Mouse (Mus musculus) mesoderm, embryonic 11.5 days (tissue): ENCODE measurements at regions not wholly inside any gene's neighbourhood (a gene's known extent, or its start where the extent isn't known, plus 50 kb on each side); places are given as distances from the start of the nearest gene placed in this dataset.
"Not testable (repeated sequence)": the region's sequence is repeated elsewhere in the genome, so short reads cannot be mapped to it uniquely, and the experiment has no call there.

Source experiments
- DNase-seq: peaks from one replicate; pipeline ENCODE4 v3.0.0-alpha.2; 2012; ENCODE audit warnings: low read depth, low spot score

DNA sequence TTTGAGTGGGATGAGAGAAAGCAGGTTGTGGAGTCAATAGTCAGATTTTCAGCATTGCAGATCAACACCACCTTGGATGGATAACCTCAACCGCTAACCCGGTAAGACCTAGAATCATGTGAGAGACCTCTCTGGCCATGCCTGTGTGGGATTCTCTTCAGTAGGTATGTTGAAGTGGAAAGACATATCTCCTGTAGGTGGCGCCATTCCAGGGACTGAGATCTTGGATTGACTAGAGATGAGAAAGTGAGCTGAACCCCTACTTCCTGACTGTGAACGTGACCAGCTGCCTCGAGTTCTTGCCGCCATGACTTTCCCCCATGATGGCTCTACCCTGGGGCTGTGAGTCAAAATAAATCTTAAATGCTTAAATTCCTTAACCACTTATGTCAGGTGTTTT, 102.7 kb downstream of the Eva1a start:
- DNase-seq: no peak

DNA sequence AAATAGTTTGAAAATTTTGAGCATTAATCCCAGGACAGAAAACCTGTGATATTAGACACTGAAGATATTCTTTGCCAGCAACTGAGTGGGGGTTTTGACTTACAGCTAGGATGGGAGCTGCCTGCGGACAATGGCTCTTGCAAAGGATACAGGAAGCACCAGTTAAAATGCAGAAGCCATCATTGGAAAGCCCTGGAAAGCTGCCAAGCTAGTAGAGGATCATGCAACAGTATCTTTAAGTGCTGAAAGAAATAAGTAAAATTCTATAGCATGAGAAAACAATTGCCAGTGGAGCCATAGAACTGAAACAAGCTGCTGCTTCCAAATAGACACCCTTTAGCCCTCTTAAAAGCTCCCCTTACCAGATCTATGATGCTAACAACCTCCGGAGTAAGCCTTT, 109.2 kb downstream of the Eva1a start:
- DNase-seq: no peak

DNA sequence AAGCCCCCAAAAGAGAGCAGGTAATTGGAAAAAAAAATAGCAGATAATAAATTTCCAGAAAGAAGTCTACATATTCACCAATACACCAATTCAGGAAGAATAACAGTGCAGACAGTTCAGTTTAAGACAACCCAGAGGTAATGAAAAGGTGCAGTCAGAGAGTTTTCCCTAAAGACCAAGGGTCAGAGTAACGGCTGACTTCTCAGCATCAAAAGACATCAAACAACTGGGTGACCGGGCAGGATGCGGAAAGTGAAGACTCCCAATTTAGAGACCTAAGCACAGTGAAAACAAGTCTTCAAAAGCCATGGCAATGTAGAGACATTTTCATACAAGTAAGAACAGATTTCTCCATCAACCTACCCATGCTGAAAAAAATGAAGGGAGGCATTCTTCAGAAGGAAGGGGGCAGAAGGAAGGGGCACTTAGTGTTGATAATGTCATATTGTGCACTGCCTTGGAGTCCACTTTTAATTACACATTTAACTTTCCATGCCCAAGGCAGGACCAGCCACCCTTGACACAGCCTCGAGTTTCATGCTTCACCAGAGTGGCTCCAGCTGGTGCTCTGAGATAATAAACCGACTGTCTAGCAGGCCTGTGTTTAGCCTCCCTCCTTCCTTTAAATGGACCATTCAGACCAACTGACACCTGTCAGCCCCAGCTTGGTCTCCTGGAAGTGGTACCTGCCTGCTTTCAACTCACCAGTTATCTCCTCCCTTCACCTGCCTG, 129.7 kb downstream of the Eva1a start:
- DNase-seq: no peak

DNA sequence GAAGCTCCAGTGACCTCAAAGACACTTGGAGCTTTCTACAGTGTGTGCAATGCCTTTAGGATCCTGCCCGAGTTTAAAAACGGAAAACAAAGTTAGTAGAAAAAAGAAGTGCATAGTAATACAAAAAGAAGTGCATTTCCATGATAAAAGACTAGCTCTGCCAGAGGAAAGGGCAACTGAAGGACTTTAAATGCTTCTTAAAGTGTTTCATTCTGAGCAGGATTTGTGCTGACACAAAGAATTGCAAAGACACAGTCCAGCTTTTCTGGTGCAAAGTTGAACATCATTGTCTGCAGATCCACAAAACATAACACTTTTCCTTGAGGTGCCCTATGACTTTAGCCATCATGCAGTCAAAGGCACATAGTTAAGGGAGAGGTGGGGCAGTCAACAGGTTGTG, 134.1 kb downstream of the Eva1a start:
- DNase-seq: no peak

DNA sequence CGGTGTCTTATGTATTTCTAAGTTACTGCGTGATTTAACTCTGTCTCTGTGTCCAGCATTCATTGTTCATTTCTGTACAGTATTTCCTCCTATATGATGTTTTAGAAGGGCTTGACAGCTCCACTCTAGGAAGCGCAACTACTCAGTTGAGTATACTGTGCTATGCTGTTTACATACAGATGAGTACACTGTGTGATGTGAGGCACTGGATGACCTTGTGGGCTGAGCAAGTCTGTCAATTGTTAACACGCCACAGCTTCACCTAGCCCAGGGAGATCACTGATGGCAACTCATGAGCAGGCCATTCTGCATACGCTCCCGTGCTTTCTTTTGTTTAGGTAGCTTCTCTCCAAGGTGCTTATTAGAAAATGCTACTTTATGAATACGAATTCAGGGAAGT, 159.3 kb downstream of the Eva1a start:
- DNase-seq: no peak

DNA sequence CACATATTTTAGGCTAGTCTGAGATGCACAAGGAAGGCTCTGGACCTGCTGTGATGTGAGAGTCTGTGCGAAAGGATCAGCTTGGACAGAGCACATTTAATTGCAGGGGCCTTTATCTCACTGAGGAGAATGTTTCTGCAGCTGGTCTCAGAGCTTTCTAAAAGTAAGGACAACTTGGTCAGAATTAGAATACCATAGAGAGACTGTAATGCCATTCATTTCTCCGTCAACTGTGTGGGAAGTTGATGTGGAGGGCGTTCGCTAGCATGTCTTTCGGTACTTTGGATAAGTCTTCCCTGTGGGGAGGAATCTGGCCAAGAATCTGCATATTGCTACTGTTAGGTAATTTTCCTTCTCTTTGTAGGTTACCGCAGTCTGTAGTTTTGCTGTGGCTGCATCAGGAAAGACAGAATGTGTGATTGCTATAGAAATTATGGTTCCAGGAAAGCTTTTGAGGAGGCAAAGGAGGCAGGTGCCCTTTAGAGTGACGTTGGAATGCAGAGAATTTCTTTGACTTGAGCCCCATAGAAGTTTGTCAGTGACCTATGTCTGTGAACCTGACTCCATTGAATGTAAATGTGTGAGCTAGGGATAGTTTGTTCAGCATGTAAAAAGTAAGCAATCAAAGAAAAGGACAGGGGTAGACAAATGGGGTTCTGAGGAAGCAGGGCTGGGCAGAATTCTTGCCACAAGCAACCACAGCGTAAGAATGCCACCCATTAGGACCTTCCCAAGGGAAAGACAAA, 164.2 kb downstream of the Eva1a start:
- peak; percentile 25 for DNase-seq

DNA sequence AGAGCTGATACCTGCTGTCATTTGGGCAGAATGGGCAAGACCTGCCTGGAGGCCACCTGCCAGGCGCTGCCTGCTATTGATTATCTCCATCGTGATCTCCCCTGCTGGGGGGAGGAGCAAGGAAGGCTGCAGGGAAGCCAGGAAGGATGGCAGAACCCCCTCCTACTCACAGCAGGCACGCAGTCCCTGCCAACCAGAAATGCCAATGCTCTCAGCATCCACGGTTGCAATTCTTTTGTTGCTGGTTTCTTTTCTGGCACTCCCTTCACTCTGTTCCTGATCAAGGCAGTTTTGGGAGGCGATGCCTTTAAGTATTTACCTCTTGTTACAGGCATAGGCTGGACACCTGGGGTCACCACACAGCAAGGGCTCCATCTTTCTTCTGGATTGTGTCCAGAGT, 164.3 kb upstream of the Tacr1 start:
- no peak for DNase-seq

DNA sequence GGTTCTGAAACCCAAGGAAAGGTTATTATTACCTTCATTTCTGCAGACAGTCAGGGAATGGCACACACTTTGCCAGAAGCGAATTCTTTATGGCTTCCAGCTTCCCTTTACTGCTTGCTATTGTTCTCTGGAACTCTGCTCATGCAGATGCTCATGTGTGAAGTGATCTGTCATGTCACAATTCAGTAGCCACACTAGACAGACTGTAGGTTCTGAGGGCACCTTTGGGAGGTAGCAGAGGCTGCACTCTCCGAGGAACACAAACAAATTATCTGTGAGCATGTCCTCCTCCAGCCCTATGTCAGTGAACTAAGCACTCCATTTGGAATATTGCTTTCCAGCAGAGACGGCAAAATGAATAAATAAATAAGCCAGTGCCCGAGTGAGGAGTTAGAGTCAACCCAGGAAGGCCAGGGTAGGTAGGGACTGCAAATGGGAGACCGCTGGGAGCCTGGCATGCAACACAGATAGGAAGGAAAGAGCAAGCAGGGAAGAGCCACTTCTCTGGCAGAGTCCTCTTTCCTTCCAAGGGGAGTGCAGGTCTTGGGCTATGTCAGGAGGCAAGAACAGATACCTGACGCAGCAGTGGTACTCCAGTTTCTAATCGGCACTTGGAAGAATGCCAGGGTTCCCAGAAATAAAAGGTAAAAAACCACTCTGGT, 161.4 kb upstream of the Tacr1 start:
- DNase-seq: no peak

DNA sequence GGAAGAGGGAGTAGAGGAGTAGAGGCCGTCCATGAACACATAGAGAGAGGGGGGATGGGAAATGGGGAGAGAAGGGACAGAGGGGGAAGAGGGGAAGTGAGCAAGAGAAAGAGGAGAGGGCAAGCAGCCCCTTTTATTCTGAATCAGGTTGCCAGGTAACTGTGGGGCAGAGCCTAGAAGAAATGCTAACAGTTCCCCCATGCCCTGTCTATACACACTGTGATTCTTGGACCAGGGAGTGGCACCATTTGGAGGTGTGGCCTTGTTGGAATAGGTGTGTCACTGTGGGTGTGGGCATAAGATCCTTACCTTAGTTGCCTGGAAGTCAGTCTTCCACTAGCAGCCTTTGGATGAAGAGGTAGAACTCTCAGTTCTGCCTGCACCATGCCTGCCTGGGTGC, 154.5 kb upstream of the Tacr1 start:
- not testable (repeated sequence) for DNase-seq

DNA sequence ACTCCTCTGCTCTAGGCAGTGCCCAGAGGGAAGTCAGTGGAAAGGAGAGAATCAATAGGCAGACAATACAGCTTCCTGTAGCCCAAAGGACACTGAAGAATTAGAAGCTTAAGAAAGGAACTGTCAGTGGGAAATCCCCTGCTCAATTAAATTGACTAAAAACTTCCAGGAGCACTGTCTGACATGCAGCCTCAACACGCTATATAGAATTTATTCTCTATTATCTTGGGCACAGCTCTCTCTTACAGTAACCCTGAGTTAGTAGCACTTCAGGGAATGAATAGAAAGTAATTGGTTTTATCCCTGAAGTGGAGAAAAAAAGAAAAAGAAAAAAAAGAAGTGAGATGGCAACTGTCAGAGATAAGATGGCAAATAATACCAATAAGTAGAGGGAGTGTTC, 117.6 kb upstream of the Tacr1 start:
- DNase-seq: no peak

DNA sequence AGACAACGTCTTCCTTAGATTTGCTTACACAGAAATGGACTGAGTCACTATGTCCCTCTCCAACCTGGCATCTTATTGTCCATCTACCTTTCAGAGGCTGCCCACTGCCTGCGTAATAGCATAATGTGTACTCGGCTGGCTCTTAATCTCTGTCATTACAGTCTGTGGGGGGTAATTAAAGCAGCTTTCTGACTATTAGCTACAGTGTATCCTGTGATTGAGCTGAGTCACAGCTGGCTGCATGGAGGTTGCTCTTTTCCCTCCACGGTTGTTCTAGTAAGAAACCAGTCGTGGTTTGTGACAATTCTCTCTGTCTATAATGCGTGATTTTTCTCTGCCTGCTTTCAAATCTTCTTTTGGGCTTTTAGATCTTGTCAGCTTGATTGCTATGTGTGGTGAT, 116.9 kb upstream of the Tacr1 start:
- DNase-seq: no peak

DNA sequence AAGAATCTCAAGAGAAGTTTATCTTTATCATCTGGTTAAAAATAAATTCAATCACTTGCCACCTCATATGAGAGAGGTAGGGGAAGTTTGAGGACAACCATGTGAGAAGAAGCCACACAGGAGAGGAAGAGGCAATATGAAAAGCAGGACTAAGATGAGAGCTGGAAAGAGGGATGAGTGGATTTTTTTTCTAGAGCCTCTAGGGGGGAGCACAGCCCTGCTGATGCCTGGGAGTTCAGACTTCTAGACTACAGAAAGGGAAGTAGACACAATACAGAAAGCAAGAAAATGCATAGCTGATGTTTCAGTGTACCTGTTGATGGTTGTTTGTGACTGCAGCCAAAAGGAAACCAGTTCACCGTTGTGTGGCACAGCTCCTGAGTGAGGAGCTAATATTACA, 108.6 kb upstream of the Tacr1 start:
- no peak for DNase-seq

DNA sequence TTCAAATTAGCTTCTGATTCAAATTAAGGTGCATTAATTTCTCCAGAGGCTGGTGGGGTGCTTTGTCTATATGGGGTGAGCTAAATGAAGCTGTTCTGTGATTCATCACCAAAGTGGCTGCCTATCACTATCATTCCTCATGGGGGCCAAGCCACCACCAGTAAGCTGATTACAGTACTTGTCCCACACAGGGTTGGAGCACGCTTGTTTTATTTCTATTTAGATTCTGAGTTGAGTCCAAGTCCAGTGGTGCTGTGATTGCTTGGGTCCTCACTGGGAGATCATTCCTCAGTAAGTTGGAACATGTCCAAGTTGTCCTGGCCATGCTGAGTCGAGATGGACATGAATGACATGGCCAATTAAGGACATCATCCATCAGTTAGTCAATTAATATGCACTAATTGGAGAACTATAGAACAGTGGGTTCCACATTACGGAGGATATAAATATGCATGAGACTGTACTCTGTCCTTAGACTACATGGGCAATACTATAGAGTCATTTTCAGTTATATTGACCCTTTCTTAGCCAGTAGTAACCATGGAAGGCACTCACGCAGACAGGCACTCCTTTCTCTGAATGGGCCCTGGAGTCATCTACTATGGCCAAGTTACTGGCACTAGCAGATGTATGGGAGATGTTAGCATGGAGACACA, 105.3 kb upstream of the Tacr1 start:
- DNase-seq: no peak

DNA sequence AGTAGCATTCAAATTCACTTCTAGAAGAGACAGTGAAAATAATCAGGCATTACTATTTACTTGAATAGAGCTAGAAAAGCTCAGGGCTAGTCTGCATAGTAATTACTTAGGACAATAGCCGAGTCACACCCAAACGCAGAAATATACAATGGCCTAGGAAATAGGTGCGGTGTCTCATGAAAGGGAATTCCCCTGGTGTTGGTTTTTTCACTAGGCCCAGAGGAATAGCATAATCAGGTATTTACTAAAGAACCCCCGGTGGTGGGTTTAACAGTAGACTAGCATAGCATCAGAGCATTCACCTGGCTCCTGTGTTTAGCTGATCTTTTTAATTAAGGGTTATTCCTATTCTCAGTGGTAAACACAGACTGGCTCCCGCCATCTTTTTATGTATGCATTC, 99.9 kb upstream of the Tacr1 start:
- not testable (repeated sequence) for DNase-seq

DNA sequence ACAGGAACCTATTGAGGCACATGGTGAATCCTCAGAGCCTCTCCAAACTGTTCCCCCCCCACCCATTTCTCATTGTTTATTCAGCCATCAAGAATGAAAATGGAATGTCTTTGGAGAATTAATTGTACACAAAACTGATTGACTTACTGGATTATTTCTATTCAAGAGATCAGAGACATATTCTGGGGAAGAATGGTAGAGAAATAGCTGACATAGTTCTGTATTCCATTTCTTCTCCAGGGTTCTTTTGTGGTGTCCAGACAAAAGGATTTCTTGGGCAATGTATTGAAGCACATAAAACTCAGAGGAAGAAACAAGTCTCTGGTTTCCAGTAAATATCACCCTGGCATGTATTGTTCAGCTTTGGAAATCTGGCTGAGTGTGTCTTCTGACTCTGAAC, 88.4 kb upstream of the Tacr1 start:
- no peak for DNase-seq
